Mouse (Mus musculus): ENCODE results near the gene Fam205c. TPM values are rescaled to one million over a fixed set of nuclear protein-coding genes. Genes with fewer than 3 reads are reported as not detected.

The Fam205c gene
- 0.43 and 0.81 TPM in 2 replicates for polyA plus RNA-seq (2014; fragmentation: Nextera tagmentation; extraction: Ambion mirVana)

GRCm38 (mm10) chr4:42874134-42874533 is at the start of gene Fam205c:
Gene Fam205c, minus strand, starts transcription at chr4:42874234.
- H3K27ac ChIP-seq (ENCODE audit: low read depth), result no peak within 1 kb of the TSS
- H3K4me3 ChIP-seq (ENCODE audit: low read depth, low read length), result no peak within 1 kb of the TSS
- ATAC-seq (replicated peaks; ENCODE audit: low FRiP score, low TSS enrichment, low read depth), result no peak
- H3K36me3 ChIP-seq (ENCODE audit: control insufficient read depth, insufficient read depth, low read length), result no peaks in the 10 kb centered on the region
- no peaks in the 10 kb centered on the region for H3K27me3 ChIP-seq (replicated peaks; ENCODE audit: control insufficient read depth, insufficient read depth, low read length)
- no peak within 1 kb of the TSS for H3K9ac ChIP-seq (ENCODE audit: low read length)
- no peaks in the 10 kb centered on the region for H3K9me3 ChIP-seq (ENCODE audit: control insufficient read depth, low read length)
- no peaks in the 10 kb centered on the region for H3K4me1 ChIP-seq (replicated peaks; ENCODE audit: control insufficient read depth, insufficient read depth, low read length)
- 84% methylated on average over 7 of the region's 7 CpGs for WGBS
- DNase-seq (ENCODE audit: low spot score), result no peak
- no peak within 1 kb of the TSS for H3K4me2 ChIP-seq (ENCODE audit: low read length)

- DNase-seq (ENCODE audit: low spot score) (peak; percentile 27), ATAC-seq (replicated peaks; ENCODE audit: low FRiP score, low TSS enrichment, low read depth) (no peak)
- peaks cover 2% of the 10 kb centered on the region; the same call in 1 of the 2 replicates for H3K4me1 ChIP-seq (replicated peaks; ENCODE audit: control insufficient read depth, insufficient read depth, low read length)
- no peak overlapping the region for H3K9ac ChIP-seq (ENCODE audit: low read length)
- no peak overlapping the region for H3K4me3 ChIP-seq (ENCODE audit: low read depth, low read length)
- H3K9me3 ChIP-seq (ENCODE audit: control insufficient read depth, low read length), result no peaks in the 10 kb centered on the region
- no peak overlapping the region for H3K27ac ChIP-seq (ENCODE audit: low read depth)
- 72% methylated on average over 8 of the region's 8 CpGs for WGBS
- peaks cover 17% of the 10 kb centered on the region for H3K27me3 ChIP-seq (replicated peaks; ENCODE audit: control insufficient read depth, insufficient read depth, low read length)
- H3K36me3 ChIP-seq (ENCODE audit: control insufficient read depth, insufficient read depth, low read length), result no peaks in the 10 kb centered on the region
- H3K4me2 ChIP-seq (ENCODE audit: low read length), result no peak overlapping the region
Observed at GRCm38 (mm10) chr4:42922461-42922860, 48.4 kb upstream of the Fam205c start.

- DNase-seq (ENCODE audit: low spot score) (peak; percentile 10), ATAC-seq (replicated peaks; ENCODE audit: low FRiP score, low TSS enrichment, low read depth) (no peak)
- peaks cover 3% of the 10 kb centered on the region; the same call in 1 of the 2 replicates for H3K4me1 ChIP-seq (replicated peaks; ENCODE audit: control insufficient read depth, insufficient read depth, low read length)
- no peak overlapping the region for H3K4me3 ChIP-seq (ENCODE audit: low read depth, low read length)
- WGBS, result 59% methylated on average over 6 of the region's 6 CpGs
- no peak overlapping the region for H3K9ac ChIP-seq (ENCODE audit: low read length)
- H3K27me3 ChIP-seq (replicated peaks; ENCODE audit: control insufficient read depth, insufficient read depth, low read length), result peaks cover 20% of the 10 kb centered on the region
- no peaks in the 10 kb centered on the region for H3K36me3 ChIP-seq (ENCODE audit: control insufficient read depth, insufficient read depth, low read length)
- H3K9me3 ChIP-seq (ENCODE audit: control insufficient read depth, low read length), result no peaks in the 10 kb centered on the region
- no peak overlapping the region for H3K27ac ChIP-seq (ENCODE audit: low read depth)
- H3K4me2 ChIP-seq (ENCODE audit: low read length), result no peak overlapping the region
Observed at GRCm38 (mm10) chr4:42922056-42922455, 48.0 kb upstream of the Fam205c start.

GRCm38 (mm10) chr4:42921536-42921935 is 47.5 kb upstream of the Fam205c start:
- peaks cover 22% of the 10 kb centered on the region for H3K27me3 ChIP-seq (replicated peaks; ENCODE audit: control insufficient read depth, insufficient read depth, low read length)
- no peak overlapping the region for H3K27ac ChIP-seq (ENCODE audit: low read depth)
- no peaks in the 10 kb centered on the region for H3K36me3 ChIP-seq (ENCODE audit: control insufficient read depth, insufficient read depth, low read length)
- H3K9me3 ChIP-seq (ENCODE audit: control insufficient read depth, low read length), result no peaks in the 10 kb centered on the region
- H3K9ac ChIP-seq (ENCODE audit: low read length), result no peak overlapping the region
- WGBS, result 82% methylated on average over 2 of the region's 2 CpGs
- ATAC-seq (replicated peaks; ENCODE audit: low FRiP score, low TSS enrichment, low read depth) (no peak), DNase-seq (ENCODE audit: low spot score) (peak; percentile 32)
- H3K4me2 ChIP-seq (ENCODE audit: low read length), result no peak overlapping the region
- peaks cover 6% of the 10 kb centered on the region; the same call in 1 of the 2 replicates for H3K4me1 ChIP-seq (replicated peaks; ENCODE audit: control insufficient read depth, insufficient read depth, low read length)
- H3K4me3 ChIP-seq (ENCODE audit: low read depth, low read length), result no peak overlapping the region

GRCm38 (mm10) chr4:42920726-42921125 is 46.7 kb upstream of the Fam205c start:
- H3K4me3 ChIP-seq (ENCODE audit: low read depth, low read length), result no peak overlapping the region

GRCm38 (mm10) chr4:42917402-42917774 is 43.4 kb upstream of the Fam205c start:
- WGBS, result 2% methylated on average over 25 of the region's 26 CpGs
- Histone ChIP-seq H3K9me3 (ENCODE audit: control insufficient read depth, low read length) (no peaks in the 10 kb centered on the region), H3K36me3 (ENCODE audit: control insufficient read depth, insufficient read depth, low read length) (no peaks in the 10 kb centered on the region), H3K4me3 (ENCODE audit: low read depth, low read length) (peak overlapping the region; percentile 56), H3K27ac (ENCODE audit: low read depth) (no peak overlapping the region), H3K4me1 (replicated peaks; ENCODE audit: control insufficient read depth, insufficient read depth, low read length) (peaks cover 8% of the 10 kb centered on the region; the same call in 1 of the 2 replicates), H3K27me3 (replicated peaks; ENCODE audit: control insufficient read depth, insufficient read depth, low read length) (peaks cover 53% of the 10 kb centered on the region), H3K4me2 (ENCODE audit: low read length) (peak overlapping the region; percentile 80), H3K9ac (ENCODE audit: low read length) (peak overlapping the region; percentile 49)
- ATAC-seq (replicated peaks; ENCODE audit: low FRiP score, low TSS enrichment, low read depth), result no peak
- peak; percentile 62 for DNase-seq (ENCODE audit: low spot score)

More at GRCm38 (mm10) chr4:42920726-42921125, 46.7 kb upstream of the Fam205c start:
- peak; percentile 46 for DNase-seq (ENCODE audit: low spot score)
- H3K4me2 ChIP-seq (ENCODE audit: low read length), result no peak overlapping the region
- H3K27ac ChIP-seq (ENCODE audit: low read depth), result no peak overlapping the region
- H3K9ac ChIP-seq (ENCODE audit: low read length), result no peak overlapping the region
- H3K36me3 ChIP-seq (ENCODE audit: control insufficient read depth, insufficient read depth, low read length), result no peaks in the 10 kb centered on the region
- no peak for ATAC-seq (replicated peaks; ENCODE audit: low FRiP score, low TSS enrichment, low read depth)
- peaks cover 8% of the 10 kb centered on the region; the same call in 1 of the 2 replicates for H3K4me1 ChIP-seq (replicated peaks; ENCODE audit: control insufficient read depth, insufficient read depth, low read length)
- peaks cover 30% of the 10 kb centered on the region for H3K27me3 ChIP-seq (replicated peaks; ENCODE audit: control insufficient read depth, insufficient read depth, low read length)
- H3K9me3 ChIP-seq (ENCODE audit: control insufficient read depth, low read length), result no peaks in the 10 kb centered on the region
- WGBS, result 44% methylated on average over 9 of the region's 9 CpGs

- Histone ChIP-seq H3K36me3 (ENCODE audit: control insufficient read depth, insufficient read depth, low read length) (no peaks in the 10 kb centered on the region), H3K9ac (ENCODE audit: low read length) (peak within 1 kb of the TSS; percentile 49), H3K9me3 (ENCODE audit: control insufficient read depth, low read length) (no peaks in the 10 kb centered on the region), H3K27me3 (replicated peaks; ENCODE audit: control insufficient read depth, insufficient read depth, low read length) (peaks cover 53% of the 10 kb centered on the region), H3K4me3 (ENCODE audit: low read depth, low read length) (peak within 1 kb of the TSS; percentile 56), H3K4me2 (ENCODE audit: low read length) (peak within 1 kb of the TSS; percentile 80), H3K27ac (ENCODE audit: low read depth) (no peak within 1 kb of the TSS), H3K4me1 (replicated peaks; ENCODE audit: control insufficient read depth, insufficient read depth, low read length) (peaks cover 8% of the 10 kb centered on the region; the same call in 1 of the 2 replicates)
- DNase-seq (ENCODE audit: low spot score) (peak; percentile 69), ATAC-seq (replicated peaks; ENCODE audit: low FRiP score, low TSS enrichment, low read depth) (peak; percentile 78)
- WGBS, result under 1% methylated on average over 76 of the region's 90 CpGs
Observed at GRCm38 (mm10) chr4:42916617-42917401, 42.8 kb upstream of the Fam205c start, which contains the start of gene Phf24. Gene Phf24, plus strand, starts transcription at chr4:42916660.

GRCm38 (mm10) chr4:42915966-42916365 is 41.9 kb upstream of the Fam205c start:
- DNase-seq (ENCODE audit: low spot score), result peak; percentile 50
- no peaks in the 10 kb centered on the region for H3K9me3 ChIP-seq (ENCODE audit: control insufficient read depth, low read length)
- no peak overlapping the region for H3K27ac ChIP-seq (ENCODE audit: low read depth)
- no peak overlapping the region for H3K4me2 ChIP-seq (ENCODE audit: low read length)
- no peaks in the 10 kb centered on the region for H3K36me3 ChIP-seq (ENCODE audit: control insufficient read depth, insufficient read depth, low read length)
- peaks cover 53% of the 10 kb centered on the region for H3K27me3 ChIP-seq (replicated peaks; ENCODE audit: control insufficient read depth, insufficient read depth, low read length)
- peaks cover 8% of the 10 kb centered on the region; the same call in 1 of the 2 replicates for H3K4me1 ChIP-seq (replicated peaks; ENCODE audit: control insufficient read depth, insufficient read depth, low read length)
- WGBS, result 100% methylated on average over 1 of the region's 1 CpGs
- no peak overlapping the region for H3K4me3 ChIP-seq (ENCODE audit: low read depth, low read length)
- no peak overlapping the region for H3K9ac ChIP-seq (ENCODE audit: low read length)
- ATAC-seq (replicated peaks; ENCODE audit: low FRiP score, low TSS enrichment, low read depth), result no peak

Measured in intestine, embryonic 14.5 days (tissue).